ENCODE assay signal across 21 mouse cellular contexts in genomic region chr1:172155518-172155917, GRCm38 (mm10).
"Had no signal": no experiment of that assay in that cellular context is flagged by ENCODE, and none has a peak within 500 bp of the region (broad histone marks: within the 10 kb centered on the region; RNA-seq: fewer than 3 reads in every experiment).

No protein-coding gene starts in this region.

- H3K9me3 ChIP-seq: lung, embryonic 15.5 days; megakaryocyte, embryonic 14.5 days; midbrain, embryonic 10.5 days; midbrain, embryonic 12.5 days; neural tube, embryonic 13.5 days; neural tube, embryonic 15.5 days had no signal

- ATAC-seq: lung, postnatal 0 days; midbrain, embryonic 16.5 days had no signal

- H3K27ac ChIP-seq: lung, embryonic 15.5 days; midbrain, embryonic 10.5 days; midbrain, embryonic 12.5 days; neural tube, embryonic 13.5 days; neural tube, embryonic 15.5 days had no signal

- H3K4me3 ChIP-seq: lung, embryonic 15.5 days; megakaryocyte, embryonic 14.5 days; midbrain, embryonic 10.5 days; midbrain, embryonic 12.5 days; myocyte; neural tube, embryonic 13.5 days; neural tube, embryonic 15.5 days had no signal

- DNase-seq: lung, adult 2 months; lung, postnatal 14 days; lung, postnatal 4 days; midbrain, embryonic 14.5 days; retina, postnatal 1 day; right cerebral cortex, adult 18-20 months; right cerebral cortex, postnatal 25 days; right cerebral cortex, postnatal 4 days; spleen, adult 18-20 months; thymus, adult 18-20 months; thymus, postnatal 14 days; thymus, postnatal 36 days had no signal

- H3K4me1 ChIP-seq: midbrain, embryonic 10.5 days; midbrain, embryonic 12.5 days had no signal

- H3K4me2 ChIP-seq: lung, embryonic 15.5 days; midbrain, embryonic 12.5 days; neural tube, embryonic 13.5 days; neural tube, embryonic 15.5 days had no signal

- H3K9ac ChIP-seq: lung, embryonic 15.5 days; midbrain, embryonic 12.5 days; neural tube, embryonic 13.5 days; neural tube, embryonic 15.5 days had no signal

- H3K27me3 ChIP-seq: lung, embryonic 15.5 days; megakaryocyte, embryonic 14.5 days; midbrain, embryonic 12.5 days; neural tube, embryonic 13.5 days; neural tube, embryonic 15.5 days had no signal
